Mouse (Mus musculus) lung, adult 2 months (tissue): ENCODE results near the gene Nup214.

Experiments
- CTCF ChIP-seq: fragments of 200-500 bp; IDR thresholded peaks from 2 replicates; pipeline ENCODE4 v1.5.1; 2011; ENCODE audit warnings: mild to moderate bottlenecking, low read length, control low read depth; ENCODE audit not compliant: insufficient read depth
- POLR2A ChIP-seq: fragments of 200-500 bp; IDR thresholded peaks from 2 replicates; pipeline ENCODE4 v1.6.1; 2011; ENCODE audit warnings: low read depth, mild to moderate bottlenecking, control low read depth, low read length, borderline replicate concordance; ENCODE audit errors: extremely low read depth

DNA sequence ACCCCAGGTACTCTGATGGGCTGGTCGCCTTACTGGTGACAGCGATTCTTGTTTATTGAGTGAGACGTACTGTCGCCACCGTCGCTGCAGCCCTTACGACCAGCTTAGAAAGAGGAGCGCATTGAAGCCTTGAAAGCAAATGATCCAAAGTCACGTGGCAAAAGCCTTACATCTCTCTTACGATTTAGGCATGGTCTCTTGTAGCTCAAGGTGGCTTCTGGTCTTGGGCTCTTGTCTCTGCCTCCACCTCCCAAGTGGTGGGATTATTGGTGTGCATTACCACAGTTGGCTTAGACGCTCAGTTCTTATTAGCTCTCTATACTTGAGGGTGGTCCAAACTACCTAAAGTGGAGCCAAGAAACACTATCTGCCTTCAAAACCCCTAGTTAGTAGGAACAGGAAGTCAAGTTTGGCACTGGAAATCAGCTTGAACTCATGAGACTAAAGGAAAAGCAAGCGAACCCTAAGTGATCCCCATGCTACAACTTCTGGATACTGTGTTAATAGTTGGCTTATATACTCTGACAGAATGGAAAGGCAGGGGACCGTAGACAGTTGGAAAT, 654 bp downstream of the Nup214 start:
- TF ChIP-seq CTCF, result no peak
- TF ChIP-seq POLR2A, result no peak
